ENCODE assay signal across 8 mouse cellular contexts in genomic region chr14:60799762-60800728, GRCm38 (mm10). TPM values are rescaled to one million over a fixed set of nuclear protein-coding genes. Genes with fewer than 3 reads are reported as not detected.
DNase-seq lines count a peak whose midpoint lies in the region; ATAC-seq and TF ChIP-seq lines count a peak whose summit lies in the region.

No protein-coding gene starts in this region.

- no peak overlapping the region for H3K27ac ChIP-seq in liver, embryonic 14.5 days
- H3K27ac ChIP-seq in liver, embryonic 11.5 days (ENCODE audit: low read depth, low read length), result no peak overlapping the region

- no peak for ATAC-seq in liver, embryonic 14.5 days (ENCODE audit: insufficient read depth)
- no peak for ATAC-seq in liver, embryonic 11.5 days (replicated peaks; ENCODE audit: low FRiP score)

- 46% methylated on average over 9 of the region's 9 CpGs for WGBS in liver, embryonic 14.5 days (ENCODE audit: insufficient replicate concordance)
- 49% methylated on average over 9 of the region's 9 CpGs for WGBS in liver, embryonic 11.5 days

- TF ChIP-seq EP300 in liver, embryonic 14.5 days (IDR thresholded peaks at IDR 0.05; ENCODE audit: low read depth), result no peak

- H3K9ac ChIP-seq in liver, embryonic 14.5 days (replicated peaks), result no peak overlapping the region
- no peak overlapping the region for H3K9ac ChIP-seq in liver, embryonic 11.5 days (ENCODE audit: low read depth, low read length)

- peaks cover 0 to 2% of the 10 kb centered on the region in 2 experiments; a peak in 1 of 4 replicates for H3K4me1 ChIP-seq in liver, embryonic 14.5 days (replicated peaks; ENCODE audit: control insufficient read depth in 2 of 2, insufficient read depth in 2 of 2, low read length in 1 of 2)
- H3K4me1 ChIP-seq in liver, embryonic 11.5 days (replicated peaks; ENCODE audit: control insufficient read depth, insufficient read depth, low read length), result no peaks in the 10 kb centered on the region

- no peaks in the 10 kb centered on the region for H3K27me3 ChIP-seq in liver, embryonic 14.5 days (ENCODE audit: control insufficient read depth, insufficient read depth, low read length)
- no peaks in the 10 kb centered on the region for H3K27me3 ChIP-seq in liver, embryonic 11.5 days (replicated peaks; ENCODE audit: control insufficient read depth, insufficient read depth, low read length)

- no peak overlapping the region for H3K4me3 ChIP-seq in liver, embryonic 14.5 days (ENCODE audit: insufficient read depth in 1 of 2, low read depth in 2 of 2, low read length in 2 of 2)
- no peak overlapping the region for H3K4me3 ChIP-seq in liver, embryonic 11.5 days (ENCODE audit: low read depth, low read length)

- H3K9me3 ChIP-seq in liver, embryonic 14.5 days (ENCODE audit: control insufficient read depth, low read length), result no peaks in the 10 kb centered on the region
- no peaks in the 10 kb centered on the region for H3K9me3 ChIP-seq in liver, embryonic 11.5 days (ENCODE audit: control insufficient read depth, low read length)

- no peak overlapping the region for H3K4me2 ChIP-seq in liver, embryonic 14.5 days (ENCODE audit: low read depth)
- H3K4me2 ChIP-seq in liver, embryonic 11.5 days, result no peak overlapping the region

- peak; percentile 70 for DNase-seq in cerebellum, adult 9-10 months
- DNase-seq in cerebellum, postnatal 4 days (ENCODE audit: low spot score in 2 of 2), result no peak
- DNase-seq in liver, embryonic 14.5 days (ENCODE audit: low read depth in 3 of 3, low spot score in 3 of 3), result peak in 2 of 3 experiments; percentile 18 to 31
- no peak for DNase-seq in liver, embryonic 11.5 days (ENCODE audit: low spot score)
- DNase-seq in embryo, embryonic 9.5 days (ENCODE audit: extremely low spot score), result peak; percentile 40
- peak; percentile 57 for DNase-seq in lung, postnatal 10 days
- DNase-seq in testis, postnatal 10 days (ENCODE audit: low spot score), result no peak
- no peak for DNase-seq in frontal cortex, postnatal 10 days (ENCODE audit: low spot score in 2 of 2)

- H3K36me3 ChIP-seq in liver, embryonic 14.5 days (replicated peaks; ENCODE audit: control insufficient read depth, insufficient read depth, low read depth), result no peaks in the 10 kb centered on the region
- peaks cover 3% of the 10 kb centered on the region; the same call in 1 of the 2 replicates for H3K36me3 ChIP-seq in liver, embryonic 11.5 days (ENCODE audit: control insufficient read depth, insufficient read depth, low read length)

- peak; percentile 58; the same call in 1 of the 2 replicates for TF ChIP-seq CTCF in liver, embryonic 14.5 days (IDR thresholded peaks at IDR 0.05; ENCODE audit: low read depth)

RNA-seq across cellular contexts. Expression of gene Mipep, which starts 15.7 kb away (rescaled TPM):
- polyA plus RNA-seq in liver, embryonic 14.5 days (2012; rRNA removed), result 6.3 and 7.5 TPM in 2 replicates
- polyA plus RNA-seq in liver, embryonic 14.5 days (2014; fragmentation: Nextera tagmentation; extraction: Ambion mirVana), result 12.6 and 14.2 TPM in 2 replicates
- 27.8 TPM in 2 replicates for polyA plus RNA-seq in liver, embryonic 11.5 days (2014; fragmentation: Nextera tagmentation; extraction: Ambion mirVana)

RNA-seq across cellular contexts. Expression of gene C1qtnf9, which starts 32.1 kb away (rescaled TPM):
- 0.09 and 0.18 TPM in 2 replicates for polyA plus RNA-seq in liver, embryonic 14.5 days (2012; rRNA removed)
- polyA plus RNA-seq in liver, embryonic 14.5 days (2014; fragmentation: Nextera tagmentation; extraction: Ambion mirVana), result 0.09 TPM in 1 of 2 replicates, not detected in the other
- 0.09 and 0.19 TPM in 2 replicates for polyA plus RNA-seq in liver, embryonic 11.5 days (2014; fragmentation: Nextera tagmentation; extraction: Ambion mirVana)

Comparison
In these comparisons a context has a peak if more than half of its experiments do, and no peak if none do; other contexts are left out.
1. DNase-seq: peak in cerebellum, adult 9-10 months (single experiment), liver, embryonic 14.5 days (2 of 3), embryo, embryonic 9.5 days (single experiment) and lung, postnatal 10 days (single experiment); none in cerebellum, postnatal 4 days (0 of 2), liver, embryonic 11.5 days (single experiment), testis, postnatal 10 days (single experiment) and frontal cortex, postnatal 10 days (0 of 2).